Mouse (Mus musculus): ENCODE data around the gene Gpc5. TPM values are rescaled to one million over a fixed set of nuclear protein-coding genes. Genes with fewer than 3 reads are reported as not detected.

Gene Gpc5
- total RNA-seq, 2 experiments from 2014 or later, result not detected

- intact Hi-C loops (cut with DNase I), result no loop called here
- TF ChIP-seq CTCF (IDR thresholded peaks at IDR 0.05), result no peak
- H3K4me3 ChIP-seq, result no peak overlapping the region
- no peak for DNase-seq
- H3K27ac ChIP-seq, result no peak overlapping the region
Observed at GRCm38 (mm10) chr14:115411513-115412174, 319.6 kb downstream of the Gpc5 start.

- Histone ChIP-seq H3K4me3 (no peak overlapping the region), H3K27ac (no peak overlapping the region)
- TF ChIP-seq CTCF (IDR thresholded peaks at IDR 0.05), result no peak
- intact Hi-C loops (cut with DNase I), result no loop called here
- no peak for DNase-seq
Observed at GRCm38 (mm10) chr14:115412821-115413220, 320.8 kb downstream of the Gpc5 start.

GRCm38 (mm10) chr14:115413429-115413828 is 321.4 kb downstream of the Gpc5 start:
- Histone ChIP-seq H3K4me3 (no peak overlapping the region), H3K27ac (no peak overlapping the region)
- no peak for TF ChIP-seq CTCF (IDR thresholded peaks at IDR 0.05)
- no peak for DNase-seq
- intact Hi-C loops (cut with DNase I), result no loop called here

- Histone ChIP-seq H3K27ac (no peak overlapping the region), H3K4me3 (no peak overlapping the region)
- no peak for DNase-seq
- intact Hi-C loops (cut with DNase I), result no loop called here
- no peak for TF ChIP-seq CTCF (IDR thresholded peaks at IDR 0.05)
Observed at GRCm38 (mm10) chr14:115414545-115414944, 322.5 kb downstream of the Gpc5 start.

GRCm38 (mm10) chr14:115431967-115432366 is 340.0 kb downstream of the Gpc5 start:
- no peak for DNase-seq
- intact Hi-C loops (cut with DNase I), result no loop called here
- H3K4me3 ChIP-seq, result no peak overlapping the region
- TF ChIP-seq CTCF (IDR thresholded peaks at IDR 0.05), result no peak
- no peak overlapping the region for H3K27ac ChIP-seq

- H3K4me3 ChIP-seq, result no peak overlapping the region
- DNase-seq, result no peak
- H3K27ac ChIP-seq, result no peak overlapping the region
- intact Hi-C loops (cut with DNase I), result no loop called here
- TF ChIP-seq CTCF (IDR thresholded peaks at IDR 0.05), result no peak
Observed at GRCm38 (mm10) chr14:115432368-115432767, 340.4 kb downstream of the Gpc5 start.

- intact Hi-C loops (cut with DNase I), result no loop called here
- no peak for DNase-seq
- no peak for TF ChIP-seq CTCF (IDR thresholded peaks at IDR 0.05)
- no peak overlapping the region for H3K27ac ChIP-seq
- no peak overlapping the region for H3K4me3 ChIP-seq
Observed at GRCm38 (mm10) chr14:115436617-115437016, 344.6 kb downstream of the Gpc5 start.

GRCm38 (mm10) chr14:115444789-115445770 is 353.1 kb downstream of the Gpc5 start:
- no peak for TF ChIP-seq CTCF (IDR thresholded peaks at IDR 0.05)
- DNase-seq, result no peak
- intact Hi-C loops (cut with DNase I), result no loop called here

GRCm38 (mm10) chr14:115450938-115451337 is 358.9 kb downstream of the Gpc5 start:
- DNase-seq, result no peak
- intact Hi-C loops (cut with DNase I), result no loop called here
- TF ChIP-seq CTCF (IDR thresholded peaks at IDR 0.05), result no peak
- Histone ChIP-seq H3K4me3 (no peak overlapping the region), H3K27ac (no peak overlapping the region)

More at GRCm38 (mm10) chr14:115444789-115445770, 353.1 kb downstream of the Gpc5 start:
- H3K27ac ChIP-seq, result no peak overlapping the region
- H3K4me3 ChIP-seq, result no peak overlapping the region

GRCm38 (mm10) chr14:115467960-115468359 is 375.9 kb downstream of the Gpc5 start:
- DNase-seq, result no peak
- intact Hi-C loops (cut with DNase I), result no loop called here
- no peak overlapping the region for H3K27ac ChIP-seq
- no peak; the same call in 1 of the 2 replicates for TF ChIP-seq CTCF (IDR thresholded peaks at IDR 0.05)
- H3K4me3 ChIP-seq, result no peak overlapping the region

- peak; percentile 19 for DNase-seq
- intact Hi-C loops (cut with DNase I), result no loop called here
- H3K27ac ChIP-seq, result no peak overlapping the region
- H3K4me3 ChIP-seq, result no peak overlapping the region
- TF ChIP-seq CTCF (IDR thresholded peaks at IDR 0.05), result peak; percentile 49
Observed at GRCm38 (mm10) chr14:115475234-115475633, 383.2 kb downstream of the Gpc5 start.

- intact Hi-C loops (cut with DNase I), result no loop called here
- TF ChIP-seq CTCF (IDR thresholded peaks at IDR 0.05), result no peak
- H3K27ac ChIP-seq, result no peak overlapping the region
- H3K4me3 ChIP-seq, result peak overlapping the region; percentile 9; the same call in 1 of the 2 replicates
- DNase-seq, result no peak
Observed at GRCm38 (mm10) chr14:115477360-115477759, 385.3 kb downstream of the Gpc5 start.

GRCm38 (mm10) chr14:115485090-115485489 is 393.1 kb downstream of the Gpc5 start:
- peak; percentile 32 for TF ChIP-seq CTCF (IDR thresholded peaks at IDR 0.05)
- DNase-seq, result no peak
- Histone ChIP-seq H3K27ac (no peak overlapping the region), H3K4me3 (no peak overlapping the region)
- intact Hi-C loops (cut with DNase I), result no loop called here
